Mouse (Mus musculus): Measurements from ENCODE around the gene Ccdc151.

Ccdc151 gene

GRCm38 (mm10) chr9:21996178-21996867 lies 6.1 kb downstream of the Ccdc151 start:
- DNase-seq = no peak

DNA sequence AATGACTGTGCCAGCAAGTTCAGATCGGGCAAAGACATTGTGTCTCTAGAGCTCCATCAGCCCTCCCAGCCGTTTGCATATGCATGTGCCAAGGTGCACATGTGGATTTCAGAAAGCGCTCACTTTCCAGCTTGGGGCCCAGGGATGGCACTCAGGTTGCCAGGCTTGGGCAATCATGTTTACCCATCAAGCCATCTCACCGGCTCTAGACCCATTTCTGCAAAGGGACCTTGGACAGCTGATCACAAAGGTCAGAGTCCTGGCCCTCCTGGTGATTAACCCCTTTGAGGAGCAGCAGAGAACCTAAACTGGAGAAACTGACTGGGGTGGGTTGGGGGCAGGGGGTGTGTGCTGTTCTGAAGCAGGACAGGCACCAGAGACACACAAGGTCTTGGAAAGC lies 10.2 kb downstream of the Ccdc151 start:
- no peak for DNase-seq

DNA sequence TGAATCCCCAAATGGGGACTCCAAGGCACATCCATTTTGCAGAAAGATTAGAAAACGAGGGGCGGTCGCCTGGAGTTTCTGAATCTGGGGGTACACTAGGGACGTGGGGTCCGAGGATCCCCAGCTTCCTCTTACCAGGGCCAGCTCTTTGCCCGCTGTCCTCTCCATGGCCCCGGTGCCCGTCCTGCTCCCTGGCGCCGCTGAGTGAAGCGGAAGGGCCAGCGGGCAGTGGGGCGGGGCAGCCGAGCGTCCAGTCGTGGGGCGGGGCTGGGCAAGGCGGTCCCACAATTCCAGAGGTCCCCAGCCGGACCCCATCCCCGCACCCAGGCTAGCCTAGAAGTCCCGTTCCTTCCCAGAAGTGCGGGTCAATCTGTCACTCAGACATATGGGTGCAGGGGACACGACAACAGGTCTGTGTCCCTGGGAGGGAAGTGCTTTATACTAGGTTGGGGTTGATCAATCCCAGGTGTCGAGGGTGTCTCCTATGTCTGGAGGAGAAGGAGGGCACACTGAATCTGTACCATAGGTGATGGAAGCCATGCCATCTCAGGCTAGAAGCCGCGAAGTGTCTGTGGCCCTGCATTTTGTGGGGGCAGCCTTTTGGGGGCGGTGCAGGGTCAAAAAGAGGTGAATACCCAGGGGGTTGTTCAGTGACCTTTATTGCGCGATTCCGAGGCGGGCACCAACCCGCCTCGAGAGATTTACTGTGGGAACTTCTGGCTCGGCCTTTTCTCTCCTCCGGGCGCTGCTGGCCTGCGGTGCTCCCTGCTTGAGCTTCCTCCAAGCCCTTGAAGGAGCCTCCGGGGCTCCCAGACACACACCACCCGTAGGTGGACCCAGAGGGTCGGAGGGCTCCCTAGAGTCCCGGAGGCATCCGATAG lies 13.0 kb downstream of the Ccdc151 start, which contains the start of gene Rgl3:
Gene Rgl3 (minus strand): TSS at position 217 of the 881 bp plus-strand sequence.
- peak; percentile 78 to 85 for DNase-seq

DNA sequence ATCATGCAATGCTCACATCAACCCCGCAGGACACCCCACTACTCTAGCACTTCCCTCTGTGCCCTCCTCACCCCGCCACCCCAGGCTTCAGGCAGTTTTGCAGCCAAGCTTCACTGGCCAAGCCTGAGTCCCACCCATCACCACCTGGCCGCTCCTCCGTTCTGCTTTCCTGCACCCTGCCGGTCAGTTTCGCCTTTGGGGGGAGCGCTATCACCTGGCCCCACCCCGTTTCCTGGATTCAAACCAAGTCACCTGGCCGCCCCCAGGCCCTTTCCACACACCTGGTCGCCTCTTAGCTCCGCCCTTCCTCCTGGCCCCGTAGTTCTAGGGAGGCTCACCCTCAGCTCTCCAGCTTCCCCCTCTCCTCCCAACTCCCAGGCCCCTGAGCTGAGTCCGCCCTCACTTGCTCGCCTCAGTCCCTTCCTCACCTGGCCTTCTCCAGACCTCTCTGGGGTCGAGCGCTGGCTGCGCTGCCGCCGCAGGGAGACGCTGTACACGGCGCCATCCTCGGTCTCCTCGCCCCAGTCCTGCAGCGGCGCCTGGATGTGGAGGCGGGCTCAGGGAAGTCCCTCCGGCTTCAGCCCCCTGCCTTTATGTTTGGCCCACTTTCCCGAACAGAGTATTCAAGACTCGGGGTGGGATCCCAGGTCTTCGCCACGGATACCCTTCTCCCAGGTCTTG lies 13.9 kb downstream of the Ccdc151 start:
- DNase-seq = peak; percentile 67 to 81

- peak in 1 of 2 experiments; percentile 42 for DNase-seq
Measured at GRCm38 (mm10) chr9:21987592-21988342, 14.7 kb downstream of the Ccdc151 start.

DNA sequence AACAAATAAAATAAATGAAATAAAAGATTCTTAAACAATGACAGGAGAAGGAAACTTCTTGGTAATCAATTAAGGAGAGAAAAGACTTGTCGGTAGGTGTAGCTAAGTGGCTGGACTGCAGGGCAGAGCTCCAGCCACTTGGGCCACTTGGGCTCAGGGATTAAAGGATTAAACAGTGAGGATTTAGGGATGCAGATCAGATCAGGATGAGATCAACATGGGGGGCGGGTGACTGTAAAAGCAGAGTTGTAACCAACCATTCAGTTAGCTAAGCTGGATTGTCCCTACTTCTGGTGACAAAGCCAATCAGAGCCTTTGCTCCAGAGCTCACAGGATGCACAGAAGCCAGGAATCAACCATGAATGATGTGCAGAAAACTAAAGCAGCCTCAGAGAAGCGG lies 18.5 kb downstream of the Ccdc151 start:
- DNase-seq = no peak

- peak in 1 of 2 experiments; percentile 15 for DNase-seq
Measured at GRCm38 (mm10) chr9:21978398-21979128, 23.9 kb downstream of the Ccdc151 start.

GRCm38 (mm10) chr9:21977972-21978371 lies 24.5 kb downstream of the Ccdc151 start:
- DNase-seq = peak; percentile 60 to 61

- DNase-seq = no peak
Measured at GRCm38 (mm10) chr9:21977331-21977730, 25.1 kb downstream of the Ccdc151 start.

GRCm38 (mm10) chr9:21976626-21977175 lies 25.7 kb downstream of the Ccdc151 start:
- DNase-seq = peak in 1 of 2 experiments; percentile 6

DNA sequence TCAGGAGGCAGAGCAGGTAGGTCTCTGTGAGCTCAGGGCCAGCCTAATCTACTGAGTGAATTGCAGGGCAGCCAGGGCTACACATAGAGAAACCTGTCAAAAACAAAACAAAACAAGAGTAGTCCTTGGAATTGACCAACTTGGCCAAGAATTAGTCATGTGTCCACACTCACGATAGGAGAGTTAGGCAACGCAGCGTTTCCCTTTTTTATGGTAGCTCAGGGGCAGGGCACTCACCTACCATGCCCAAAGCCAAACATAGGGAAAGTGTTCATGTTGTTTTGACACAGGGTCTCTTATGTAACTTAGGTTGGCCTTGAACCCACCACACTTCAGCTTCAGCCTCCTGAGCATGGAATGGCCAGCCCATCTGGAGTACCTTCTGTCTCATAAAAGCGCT lies 33.1 kb downstream of the Ccdc151 start:
- DNase-seq = no peak

GRCm38 (mm10) chr9:21968883-21969282 lies 33.6 kb downstream of the Ccdc151 start:
- no peak for DNase-seq

DNA sequence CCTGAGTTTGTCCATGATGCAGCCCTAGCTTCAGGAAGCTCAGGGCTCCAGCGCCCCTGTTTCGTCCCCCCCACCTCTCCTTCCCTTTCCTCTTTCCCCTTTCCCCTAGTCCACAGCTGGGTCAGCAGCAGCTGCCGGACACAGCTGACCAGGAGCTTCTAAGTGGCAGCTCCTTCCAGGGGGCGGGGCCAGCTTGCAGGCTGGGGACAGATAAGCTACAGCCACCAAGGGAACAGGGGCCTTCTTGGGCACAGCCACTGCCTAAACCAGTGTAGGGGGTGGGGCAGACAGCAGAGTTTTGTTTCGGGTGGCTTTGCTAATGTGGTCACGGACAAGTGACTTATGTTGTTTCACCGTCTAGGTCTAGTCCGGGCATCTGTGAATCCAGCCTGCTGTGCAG lies 39.0 kb downstream of the Ccdc151 start, which contains the start of gene Epor:
Gene Epor (minus strand): TSS at position 90 of the 400 bp plus-strand sequence.
- peak; percentile 77 to 85 for DNase-seq

DNA sequence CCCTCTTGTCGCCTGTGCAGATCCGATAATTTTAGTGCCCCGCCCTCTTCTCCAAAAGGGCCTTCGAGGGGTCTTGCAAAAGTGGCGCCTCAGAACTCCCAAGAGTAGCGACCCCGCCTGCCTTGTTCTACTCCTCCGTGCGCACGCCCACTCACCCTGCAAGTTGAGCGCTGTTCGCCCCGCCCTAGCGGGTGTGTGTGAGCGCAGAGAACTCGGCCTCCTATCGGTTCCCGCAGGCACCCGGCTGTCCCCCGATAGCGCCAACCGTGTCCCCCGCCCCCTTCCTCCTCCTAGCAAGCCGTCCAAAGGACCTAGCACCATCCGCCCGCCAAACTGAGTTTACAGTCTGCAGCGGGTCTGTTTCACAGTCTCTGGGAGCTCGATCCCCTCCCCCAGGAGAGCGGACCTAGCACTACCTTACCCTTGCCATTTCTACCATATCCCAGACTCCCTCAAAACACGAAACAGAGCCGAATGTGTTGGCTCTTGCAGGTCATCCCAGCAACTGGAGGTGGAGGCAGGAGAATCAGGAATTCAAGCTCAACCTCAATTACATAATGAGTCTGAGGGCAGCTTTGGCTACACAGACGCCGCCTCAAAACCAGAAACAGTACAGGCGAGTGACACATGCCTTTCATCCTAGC lies 39.9 kb downstream of the Ccdc151 start:
- DNase-seq = peak; percentile 81 to 88

GRCm38 (mm10) chr9:21962010-21962409 lies 40.4 kb downstream of the Ccdc151 start:
- peak; percentile 36 to 55 for DNase-seq

DNA sequence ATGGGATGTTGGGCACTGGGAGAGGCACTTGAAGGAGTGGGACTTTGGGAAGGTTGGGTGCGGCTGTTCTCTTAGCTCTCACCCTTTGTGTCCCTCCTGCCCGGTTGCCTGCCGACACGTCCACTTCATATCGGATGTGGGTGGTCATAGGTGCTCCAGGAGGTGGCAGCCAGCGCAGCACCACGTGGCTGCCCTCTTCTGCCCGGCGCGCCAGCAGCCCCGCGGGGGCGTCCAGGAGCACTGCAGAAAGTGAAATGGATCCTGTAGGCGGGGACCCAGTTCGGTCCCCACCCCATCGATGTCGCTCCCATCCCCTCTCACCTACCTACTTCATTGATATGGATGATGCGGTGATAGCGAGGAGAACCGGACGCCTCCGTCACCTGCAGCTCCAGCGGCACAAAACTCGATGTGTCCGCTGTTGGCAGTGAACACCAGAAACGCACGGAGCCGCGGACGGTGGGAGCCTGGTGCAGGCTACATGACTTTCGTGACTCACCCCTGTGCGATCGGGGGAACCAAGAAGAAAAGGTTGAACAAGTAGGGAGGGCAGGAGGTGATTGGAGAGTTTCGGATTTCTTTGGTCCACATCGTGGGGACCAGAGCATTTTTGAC lies 41.0 kb downstream of the Ccdc151 start:
- DNase-seq = no peak

DNA sequence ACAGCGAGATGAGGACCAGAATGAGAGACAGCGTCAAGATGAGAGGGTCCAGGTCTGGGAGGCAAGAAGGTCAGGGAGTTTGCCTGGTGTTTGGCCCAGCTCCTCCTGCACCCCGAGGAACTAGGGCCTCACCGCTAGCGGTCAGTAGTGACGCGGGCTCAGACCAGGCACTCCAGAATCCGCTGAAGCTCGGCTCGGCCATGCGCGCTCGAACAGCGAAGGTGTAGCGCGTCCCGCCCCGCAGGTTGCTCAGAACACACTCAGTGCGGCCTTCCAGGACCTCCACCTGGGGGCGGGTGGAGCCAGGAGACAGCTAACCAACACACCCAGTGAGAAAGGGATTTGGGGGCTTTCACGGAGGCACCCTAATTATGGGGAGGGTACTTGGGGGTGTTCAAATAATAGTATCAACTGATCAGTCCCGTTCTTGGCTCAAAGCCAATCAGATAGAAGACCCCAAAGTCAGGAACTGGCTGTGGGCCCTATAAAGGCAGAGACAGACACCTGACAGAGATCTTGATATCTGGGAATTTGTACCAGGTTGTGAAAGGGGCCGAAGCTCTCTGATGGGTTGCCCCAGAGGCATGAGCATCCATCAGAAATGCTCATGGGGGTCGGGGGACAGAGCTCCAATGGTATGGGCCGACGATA lies 41.8 kb downstream of the Ccdc151 start:
- DNase-seq = peak; percentile 72 to 81

DNA sequence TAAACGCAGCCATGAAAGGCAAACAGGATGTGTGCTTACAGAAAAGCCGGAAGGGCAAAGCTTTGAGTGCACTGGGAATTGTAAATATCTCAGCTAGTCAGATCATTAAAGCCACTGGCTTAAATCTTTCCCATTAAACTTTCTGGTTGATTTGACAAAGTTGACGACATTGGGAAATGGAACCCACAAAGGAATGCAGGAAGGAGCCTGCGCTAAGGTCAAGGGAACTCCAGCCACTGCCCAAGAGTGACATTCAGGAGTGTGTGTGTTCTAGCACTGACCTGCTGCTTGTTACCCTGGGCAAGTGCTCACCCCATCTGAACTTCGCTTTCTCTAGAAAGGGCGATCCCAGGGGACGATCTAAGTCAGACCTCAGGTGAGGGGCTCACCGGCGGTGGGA lies 42.3 kb downstream of the Ccdc151 start:
- peak in 1 of 2 experiments; percentile 44 for DNase-seq

- no peak for DNase-seq
Measured at GRCm38 (mm10) chr9:21959244-21959643, 43.2 kb downstream of the Ccdc151 start.

DNA sequence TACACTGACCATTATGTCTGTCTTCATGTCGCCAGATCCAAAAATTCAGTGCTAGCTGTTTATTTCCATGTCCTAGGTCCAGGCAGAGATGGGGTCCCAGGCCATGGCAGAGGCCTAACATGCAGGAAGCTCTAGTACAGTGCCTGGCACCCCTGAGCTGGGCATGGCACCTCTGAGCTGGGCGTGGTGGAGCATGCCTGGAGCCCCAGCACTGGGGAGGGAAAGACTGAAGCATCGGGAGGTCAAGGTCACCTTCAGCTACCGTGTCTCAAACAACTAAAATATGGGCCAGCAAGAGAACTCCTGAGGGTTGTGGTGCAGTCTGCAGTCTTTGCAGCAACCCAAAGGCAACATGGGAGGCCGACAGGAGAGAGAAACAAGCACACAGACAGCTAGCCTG lies 44.1 kb downstream of the Ccdc151 start:
- no peak for DNase-seq

Measured in kidney, postnatal 4 days (tissue).